Mouse (Mus musculus) liver, embryonic 12.5 days (tissue): ENCODE data around the gene Pth1r. TPM values are rescaled to one million over a fixed set of nuclear protein-coding genes. Genes with fewer than 3 reads are reported as not detected.
"Not testable (repeated sequence)": the region's sequence is repeated elsewhere in the genome, so short reads cannot be mapped to it uniquely, and the experiment has no call there.

Experiments
- ATAC-seq: fragments of 200-750 bp; cut with Nextera tagmentation; 2 replicates; pipeline ENCODE4 v1.8.0; 2017; ENCODE audit warnings: moderate number of reproducible peaks, mild to moderate bottlenecking, moderate library complexity
- H3K27ac ChIP-seq: fragments of 300-500 bp; sonication (generic); 2 replicates; pipeline ENCODE4 v1.5.1; 2016; ENCODE audit warnings: mild to moderate bottlenecking
- H3K27me3 ChIP-seq: fragments of 300-500 bp; sonication (generic); replicated peaks from 2 replicates; pipeline ENCODE4 v1.6.1; 2016; ENCODE audit warnings: mild to moderate bottlenecking, moderate library complexity
- H3K36me3 ChIP-seq: fragments of 300-500 bp; sonication (generic); 2 replicates; pipeline ENCODE4 v1.6.1; 2016; ENCODE audit warnings: mild to moderate bottlenecking, moderate library complexity
- H3K4me1 ChIP-seq: fragments of 300-500 bp; sonication (generic); 2 replicates; pipeline ENCODE4 v1.6.1; 2016
- H3K4me2 ChIP-seq: fragments of 300-500 bp; sonication (generic); 2 replicates; pipeline ENCODE4 v1.6.1; 2016; ENCODE audit warnings: mild to moderate bottlenecking, moderate library complexity
- H3K4me3 ChIP-seq: fragments of 300-500 bp; sonication (generic); 2 replicates; pipeline ENCODE4 v1.5.1; 2016; ENCODE audit warnings: mild to moderate bottlenecking, moderate library complexity
- H3K9ac ChIP-seq: fragments of 300-500 bp; sonication (generic); 2 replicates; pipeline ENCODE4 v1.6.1; 2016; ENCODE audit warnings: mild to moderate bottlenecking, moderate library complexity
- H3K9me3 ChIP-seq: fragments of 300-500 bp; sonication (generic); replicated peaks from 2 replicates; pipeline ENCODE4 v1.6.1; 2016; ENCODE audit warnings: mild to moderate bottlenecking, moderate library complexity
- WGBS: fragments of 180-500 bp; shearing (Covaris S2); methylation state at CpG from one replicate; pipeline ENCODE4 v1.1.7; 2016; ENCODE audit not compliant: insufficient replicate concordance; 5-methylcytosine and 5-hydroxymethylcytosine counted together
- polyA plus RNA-seq: library from polyadenylated mRNA; unstranded; fragments of >200 nt; fragmentation: Nextera tagmentation; extraction: Ambion mirVana; gene quantifications from 2 replicates; pipeline ENCODE4 v1.2.1, GENCODE M21; 2016

The Pth1r gene
- polyA plus RNA-seq, 1 experiment from 2014 or later: 9.1 TPM

DNA sequence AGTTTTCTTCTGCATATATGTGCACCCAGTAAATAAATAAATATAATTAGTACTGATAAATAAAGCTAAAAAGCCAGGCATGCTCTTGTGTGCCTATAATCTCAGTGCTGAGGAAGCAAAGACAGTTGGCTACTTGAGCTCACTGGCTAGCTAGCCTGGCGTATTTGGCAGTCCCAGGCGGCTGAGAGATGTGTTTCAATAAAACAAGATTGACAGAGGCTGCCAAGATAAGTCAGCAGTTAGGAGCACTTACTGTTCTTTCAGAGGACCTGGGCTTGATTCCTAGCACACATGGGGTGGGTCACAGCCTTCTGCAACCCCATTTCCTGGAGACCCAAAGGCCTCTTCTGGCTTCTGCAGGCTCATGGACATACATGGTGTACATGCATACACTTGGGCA, 59.1 kb downstream of the Pth1r start:
- Histone ChIP-seq H3K9ac (no peak overlapping the region), H3K27me3 (no peaks in the 10 kb centered on the region), H3K36me3 (peaks cover 2% of the 10 kb centered on the region), H3K4me2 (no peak overlapping the region), H3K4me3 (no peak overlapping the region), H3K9me3 (no peaks in the 10 kb centered on the region), H3K27ac (no peak overlapping the region), H3K4me1 (peaks cover 53% of the 10 kb centered on the region)
- no peak for ATAC-seq
- 73% methylated on average over 2 of the region's 2 CpGs for WGBS

DNA sequence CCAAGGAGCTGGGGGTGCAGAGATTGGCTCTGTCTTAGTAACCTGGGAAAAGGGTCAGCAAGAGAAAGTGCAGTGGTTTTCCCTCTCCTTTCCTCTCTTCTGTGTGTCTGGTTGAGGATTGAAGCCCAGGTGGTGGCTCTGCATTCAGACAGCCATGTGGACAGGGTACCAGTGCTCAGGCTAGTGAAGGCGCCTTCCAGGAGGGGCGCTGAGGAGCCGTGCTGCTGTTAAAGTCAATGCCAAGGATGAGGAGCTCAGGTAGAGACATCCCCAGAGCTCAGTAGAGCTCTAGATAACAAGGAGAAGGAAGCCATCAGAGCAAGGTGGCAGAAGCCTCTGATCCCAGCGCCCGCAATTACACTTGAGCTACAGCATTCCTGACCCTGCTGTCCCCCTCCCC, 59.9 kb downstream of the Pth1r start:
- H3K4me1 ChIP-seq: peaks cover 60% of the 10 kb centered on the region
- H3K27ac ChIP-seq: no peak overlapping the region

DNA sequence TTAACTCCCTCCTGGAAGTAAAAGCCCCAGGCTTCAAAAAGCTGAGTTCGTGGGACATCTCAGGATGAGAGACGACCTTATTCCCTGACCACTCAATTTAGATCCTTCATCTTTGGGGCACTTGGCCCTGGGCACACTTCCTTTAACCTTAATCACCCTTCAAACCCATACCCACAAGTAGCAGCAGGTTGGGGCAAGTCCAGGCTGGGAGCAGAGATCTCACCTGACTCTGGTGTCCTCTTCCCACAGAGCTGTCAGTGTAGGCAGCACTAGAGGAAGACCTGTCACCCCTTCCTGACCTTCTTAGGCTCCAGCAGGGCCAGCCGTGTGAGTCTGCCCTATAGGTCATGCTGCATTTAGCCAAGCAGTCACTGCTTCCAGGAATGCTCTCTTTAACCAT, 60.5 kb downstream of the Pth1r start:
- Histone ChIP-seq H3K4me2 (no peak overlapping the region), H3K4me3 (no peak overlapping the region), H3K4me1 (peaks cover 66% of the 10 kb centered on the region), H3K27me3 (no peaks in the 10 kb centered on the region), H3K27ac (no peak overlapping the region), H3K9me3 (no peaks in the 10 kb centered on the region), H3K9ac (no peak overlapping the region), H3K36me3 (no peaks in the 10 kb centered on the region)
- 61% methylated on average over 3 of the region's 3 CpGs for WGBS
- no peak for ATAC-seq

More for the DNA sequence above, 59.9 kb downstream of the Pth1r start:
- no peak overlapping the region for H3K4me2 ChIP-seq
- no peaks in the 10 kb centered on the region for H3K27me3 ChIP-seq
- H3K36me3 ChIP-seq: no peaks in the 10 kb centered on the region
- 81% methylated on average over 5 of the region's 5 CpGs for WGBS
- no peak for ATAC-seq
- no peaks in the 10 kb centered on the region for H3K9me3 ChIP-seq
- no peak overlapping the region for H3K9ac ChIP-seq
- no peak overlapping the region for H3K4me3 ChIP-seq

- Histone ChIP-seq H3K36me3 (no peaks in the 10 kb centered on the region), H3K4me1 (peaks cover 74% of the 10 kb centered on the region), H3K4me3 (no peak overlapping the region), H3K9ac (no peak overlapping the region), H3K27me3 (no peaks in the 10 kb centered on the region), H3K27ac (no peak overlapping the region), H3K9me3 (no peaks in the 10 kb centered on the region), H3K4me2 (0 out of 2 replicates have a peak overlapping the region, but pooled peaks have one; percentile 3)
- ATAC-seq: no peak
- WGBS: 39% methylated on average over 5 of the region's 5 CpGs
These were observed 61.4 kb downstream of the Pth1r start for GRCm38 (mm10) chr9:110685591-110685990.

DNA sequence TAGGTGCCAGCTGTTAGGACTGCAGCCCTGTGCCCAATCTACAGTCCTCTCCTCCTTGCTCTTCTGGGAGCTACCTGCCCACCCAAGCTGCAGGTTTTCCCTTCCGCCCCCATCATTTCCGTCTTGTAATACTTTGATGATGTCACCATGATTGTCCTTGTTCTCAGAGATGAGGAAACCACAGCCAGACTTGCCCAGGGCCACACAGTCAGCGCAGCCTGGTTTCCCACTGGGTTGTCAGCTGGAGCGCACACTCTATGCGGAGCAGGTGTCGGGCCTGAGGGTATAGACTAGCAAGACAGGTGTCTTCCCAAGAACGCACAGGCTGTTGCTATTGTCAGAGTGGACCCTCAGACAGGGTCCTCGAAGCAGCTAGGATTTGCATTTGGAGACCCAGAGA, 61.8 kb downstream of the Pth1r start:
- no peak overlapping the region for H3K27ac ChIP-seq
- H3K9me3 ChIP-seq: no peaks in the 10 kb centered on the region
- ATAC-seq: no peak
- 64% methylated on average over 8 of the region's 8 CpGs for WGBS
- no peak overlapping the region for H3K4me2 ChIP-seq
- H3K36me3 ChIP-seq: 0 out of 2 replicates have a peak, but pooled peaks cover under 1% of the 10 kb centered on the region
- H3K27me3 ChIP-seq: no peaks in the 10 kb centered on the region
- H3K9ac ChIP-seq: no peak overlapping the region
- peaks cover 74% of the 10 kb centered on the region for H3K4me1 ChIP-seq
- no peak overlapping the region for H3K4me3 ChIP-seq

GRCm38 (mm10) chr9:110684100-110684831, 62.7 kb downstream of the Pth1r start:
- H3K27me3 ChIP-seq: no peaks in the 10 kb centered on the region
- no peak overlapping the region for H3K4me2 ChIP-seq
- H3K36me3 ChIP-seq: 0 out of 2 replicates have a peak, but pooled peaks cover 2% of the 10 kb centered on the region
- H3K9me3 ChIP-seq: no peaks in the 10 kb centered on the region
- H3K4me3 ChIP-seq: no peak overlapping the region
- no peak overlapping the region for H3K9ac ChIP-seq
- peak overlapping the region; percentile 1; the same call in 1 of the 2 replicates for H3K27ac ChIP-seq
- H3K4me1 ChIP-seq: peaks cover 65% of the 10 kb centered on the region
- 69% methylated on average over 6 of the region's 6 CpGs for WGBS
- no peak for ATAC-seq

GRCm38 (mm10) chr9:110683574-110684099, 63.3 kb downstream of the Pth1r start:
- Histone ChIP-seq H3K4me1 (peaks cover 67% of the 10 kb centered on the region), H3K4me2 (no peak overlapping the region), H3K36me3 (0 out of 2 replicates have a peak, but pooled peaks cover 2% of the 10 kb centered on the region), H3K27me3 (no peaks in the 10 kb centered on the region), H3K4me3 (no peak overlapping the region), H3K27ac (no peak overlapping the region), H3K9ac (no peak overlapping the region), H3K9me3 (no peaks in the 10 kb centered on the region)
- 64% methylated on average over 4 of the region's 4 CpGs for WGBS
- ATAC-seq: no peak

- 67% methylated on average over 3 of the region's 3 CpGs for WGBS
- ATAC-seq, H3K9ac ChIP-seq, H3K27me3 ChIP-seq, H3K9me3 ChIP-seq, H3K4me2 ChIP-seq, H3K36me3 ChIP-seq, H3K27ac ChIP-seq, H3K4me3 ChIP-seq: not testable (repeated sequence)
- H3K4me1 ChIP-seq: peaks cover 75% of the 10 kb centered on the region
These were observed 64.2 kb downstream of the Pth1r start for GRCm38 (mm10) chr9:110682697-110683096.

DNA sequence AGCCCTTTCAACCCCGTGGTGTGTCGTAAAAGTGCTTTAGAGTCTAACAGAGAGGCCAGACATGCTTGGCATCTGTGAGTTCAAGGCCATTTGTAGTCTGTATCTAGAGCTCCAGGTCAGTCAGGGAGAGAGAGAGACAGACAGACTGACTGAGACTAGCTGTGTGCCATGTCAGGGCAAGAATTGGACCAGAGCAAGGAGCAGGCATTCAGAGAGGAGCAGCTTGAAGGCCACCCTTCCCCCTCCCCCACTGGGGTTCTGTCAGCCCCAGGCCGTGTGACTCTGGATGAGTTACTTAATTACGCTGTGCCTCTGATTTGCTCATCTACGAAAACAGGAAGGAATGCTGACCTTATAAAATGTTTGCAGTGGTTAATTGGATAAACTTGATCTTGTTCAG, 64.7 kb downstream of the Pth1r start:
- 68% methylated on average over 5 of the region's 5 CpGs for WGBS
- no peak for ATAC-seq

DNA sequence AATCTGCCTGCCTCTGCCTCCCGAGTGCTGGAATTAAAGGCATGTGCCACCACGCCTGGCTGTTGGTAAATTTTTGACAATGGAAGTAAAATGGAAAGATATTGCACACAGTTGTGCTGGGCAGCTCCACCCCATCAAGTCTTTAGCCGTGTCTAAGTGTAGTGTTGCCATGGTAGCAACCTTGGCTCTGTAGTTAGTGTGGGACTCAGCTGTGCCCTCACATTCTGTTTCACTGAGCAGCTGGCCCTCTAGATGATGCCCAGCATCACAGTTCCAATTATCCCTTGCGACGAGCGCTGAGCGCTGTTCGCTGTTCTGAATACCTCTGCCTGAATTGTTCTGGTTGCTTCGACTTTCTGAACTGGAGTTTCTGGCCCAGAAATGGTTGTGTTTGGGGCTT, 65.1 kb downstream of the Pth1r start:
- H3K4me2 ChIP-seq: no peak overlapping the region
- no peaks in the 10 kb centered on the region for H3K27me3 ChIP-seq
- ATAC-seq: no peak
- H3K4me1 ChIP-seq: peaks cover 80% of the 10 kb centered on the region
- no peak overlapping the region for H3K27ac ChIP-seq
- no peak overlapping the region for H3K9ac ChIP-seq
- no peak overlapping the region for H3K4me3 ChIP-seq
- 83% methylated on average over 9 of the region's 9 CpGs for WGBS
- 0 out of 2 replicates have a peak, but pooled peaks cover 2% of the 10 kb centered on the region for H3K36me3 ChIP-seq
- H3K9me3 ChIP-seq: no peaks in the 10 kb centered on the region

More for the DNA sequence above, 64.7 kb downstream of the Pth1r start:
- Histone ChIP-seq H3K4me2 (no peak overlapping the region), H3K9me3 (no peaks in the 10 kb centered on the region), H3K9ac (no peak overlapping the region), H3K27me3 (no peaks in the 10 kb centered on the region), H3K4me1 (peaks cover 79% of the 10 kb centered on the region), H3K27ac (no peak overlapping the region), H3K36me3 (0 out of 2 replicates have a peak, but pooled peaks cover 2% of the 10 kb centered on the region), H3K4me3 (no peak overlapping the region)

DNA sequence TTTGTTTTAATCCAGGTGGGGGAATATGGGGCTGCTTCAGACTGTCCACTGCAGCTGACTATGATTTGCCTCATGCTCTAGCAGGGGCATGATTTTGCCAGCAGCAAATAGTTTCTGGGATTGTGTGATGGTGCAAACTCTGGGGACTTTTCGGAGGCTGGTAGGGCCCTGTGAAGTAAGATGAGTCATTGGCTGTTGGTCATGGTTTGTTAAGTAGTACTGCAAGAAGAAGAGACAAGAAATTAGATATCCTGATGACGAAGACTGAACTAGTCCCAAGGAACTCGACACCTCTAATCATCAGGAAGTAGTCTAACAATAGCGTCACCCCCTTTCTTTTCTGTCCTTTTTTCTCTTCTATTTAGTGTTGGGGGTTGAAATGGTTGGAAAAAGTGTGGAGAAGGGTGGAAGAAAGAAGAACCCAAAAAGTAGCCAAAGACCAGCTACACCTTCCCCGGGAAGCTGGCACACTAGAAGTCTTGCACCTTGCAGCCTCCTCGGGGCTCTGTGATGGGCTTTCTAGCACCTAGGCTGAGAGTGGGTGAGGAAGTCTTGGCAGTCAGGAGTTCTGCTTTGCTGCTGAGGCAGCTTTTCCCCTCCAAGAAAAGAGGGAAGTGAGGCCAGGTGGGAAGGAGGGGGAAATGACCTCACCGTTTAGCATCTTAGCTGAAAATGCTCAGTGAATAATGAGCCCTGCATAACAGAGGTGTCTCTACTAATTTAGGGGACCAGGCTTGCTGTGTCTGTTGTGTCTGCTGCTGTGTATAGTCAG, 66.0 kb downstream of the Pth1r start:
- 47% methylated on average over 7 of the region's 7 CpGs for WGBS
- H3K27me3 ChIP-seq: no peaks in the 10 kb centered on the region
- no peak overlapping the region for H3K4me3 ChIP-seq
- no peak overlapping the region for H3K27ac ChIP-seq
- peaks cover 80% of the 10 kb centered on the region for H3K4me1 ChIP-seq
- no peak overlapping the region for H3K4me2 ChIP-seq
- no peak for ATAC-seq
- no peak overlapping the region for H3K9ac ChIP-seq
- no peaks in the 10 kb centered on the region for H3K9me3 ChIP-seq
- 0 out of 2 replicates have a peak, but pooled peaks cover 2% of the 10 kb centered on the region for H3K36me3 ChIP-seq

GRCm38 (mm10) chr9:110678886-110679285, 68.1 kb downstream of the Pth1r start:
- H3K4me3 ChIP-seq: no peak overlapping the region
- ATAC-seq: no peak
- no peaks in the 10 kb centered on the region for H3K9me3 ChIP-seq
- no peak overlapping the region for H3K27ac ChIP-seq
- H3K36me3 ChIP-seq: 0 out of 2 replicates have a peak, but pooled peaks cover 2% of the 10 kb centered on the region
- no peak overlapping the region for H3K4me2 ChIP-seq
- H3K4me1 ChIP-seq: peaks cover 77% of the 10 kb centered on the region
- no peak overlapping the region for H3K9ac ChIP-seq
- WGBS: 69% methylated on average over 5 of the region's 5 CpGs
- H3K27me3 ChIP-seq: no peaks in the 10 kb centered on the region
